Mouse (Mus musculus) limb, embryonic 14.5 days (tissue): ENCODE measurements at regions not wholly inside any gene's neighbourhood (a gene's known extent, or its start where the extent isn't known, plus 50 kb on each side); places are given as distances from the start of the nearest gene placed in this dataset.

ENCODE experiments used
- ATAC-seq: fragments of 200-750 bp; cut with Nextera tagmentation; 2 replicates; pipeline ENCODE4 v1.8.0; 2017; ENCODE audit warnings: low read depth, moderate number of reproducible peaks, moderate TSS enrichment; ENCODE audit not compliant: low FRiP score
- DNase-seq: peaks from one replicate; pipeline ENCODE4 v3.0.0-alpha.2; 2015; ENCODE audit warnings: low spot score
- H3K27ac ChIP-seq: fragments of 300-500 bp; sonication (generic); replicated peaks from 2 replicates; pipeline ENCODE4 v1.5.1; 2014; ENCODE audit warnings: low read depth, mild to moderate bottlenecking, low read length, moderate library complexity, mixed read lengths
- H3K27me3 ChIP-seq: fragments of 300-500 bp; sonication (generic); 2 replicates; pipeline ENCODE4 v1.6.1; 2014; ENCODE audit warnings: low read length, mixed read lengths; ENCODE audit not compliant: control insufficient read depth, insufficient read depth
- H3K36me3 ChIP-seq: fragments of 300-500 bp; sonication (generic); 2 replicates; pipeline ENCODE4 v1.6.1; 2014; ENCODE audit warnings: mild to moderate bottlenecking, low read length, moderate library complexity, mixed read lengths; ENCODE audit not compliant: control insufficient read depth, insufficient read depth
- H3K4me1 ChIP-seq: fragments of 300-500 bp; sonication (generic); 2 replicates; pipeline ENCODE4 v1.6.1; 2014; ENCODE audit warnings: antibody characterized with exemption, low read length, mixed read lengths; ENCODE audit not compliant: control insufficient read depth, insufficient read depth
- H3K4me2 ChIP-seq: fragments of 300-500 bp; sonication (generic); replicated peaks from 2 replicates; pipeline ENCODE4 v1.6.1; 2014; ENCODE audit warnings: low read depth, mild to moderate bottlenecking, low read length, moderate library complexity; ENCODE audit not compliant: severe bottlenecking
- H3K4me3 ChIP-seq: fragments of 300-500 bp; sonication (generic); replicated peaks from 2 replicates; pipeline ENCODE4 v1.5.1; 2014; ENCODE audit warnings: low read length
- H3K9ac ChIP-seq: fragments of 300-500 bp; sonication (generic); 2 replicates; pipeline ENCODE4 v1.6.1; 2014; ENCODE audit warnings: mild to moderate bottlenecking, low read depth, low read length, moderate library complexity; ENCODE audit not compliant: severe bottlenecking
- H3K9me3 ChIP-seq: fragments of 300-500 bp; sonication (generic); 2 replicates; pipeline ENCODE4 v1.6.1; 2016; ENCODE audit warnings: low read length; ENCODE audit not compliant: control insufficient read depth
- POLR2A ChIP-seq: fragments of 200-500 bp; IDR thresholded peaks from 2 replicates; pipeline ENCODE4 v1.8.0; 2012; ENCODE audit warnings: inconsistent platforms, mild to moderate bottlenecking, moderate library complexity, borderline replicate concordance; ENCODE audit not compliant: insufficient read depth, insufficient read length; ENCODE audit errors: extremely low read depth
- WGBS: fragments of 180-500 bp; shearing (Covaris S2); extraction: QIAGEN DNeasy Blood & Tissue Kit; methylation state at CpG from one replicate; pipeline ENCODE4 v1.1.7; 2014; 5-methylcytosine and 5-hydroxymethylcytosine counted together

DNA sequence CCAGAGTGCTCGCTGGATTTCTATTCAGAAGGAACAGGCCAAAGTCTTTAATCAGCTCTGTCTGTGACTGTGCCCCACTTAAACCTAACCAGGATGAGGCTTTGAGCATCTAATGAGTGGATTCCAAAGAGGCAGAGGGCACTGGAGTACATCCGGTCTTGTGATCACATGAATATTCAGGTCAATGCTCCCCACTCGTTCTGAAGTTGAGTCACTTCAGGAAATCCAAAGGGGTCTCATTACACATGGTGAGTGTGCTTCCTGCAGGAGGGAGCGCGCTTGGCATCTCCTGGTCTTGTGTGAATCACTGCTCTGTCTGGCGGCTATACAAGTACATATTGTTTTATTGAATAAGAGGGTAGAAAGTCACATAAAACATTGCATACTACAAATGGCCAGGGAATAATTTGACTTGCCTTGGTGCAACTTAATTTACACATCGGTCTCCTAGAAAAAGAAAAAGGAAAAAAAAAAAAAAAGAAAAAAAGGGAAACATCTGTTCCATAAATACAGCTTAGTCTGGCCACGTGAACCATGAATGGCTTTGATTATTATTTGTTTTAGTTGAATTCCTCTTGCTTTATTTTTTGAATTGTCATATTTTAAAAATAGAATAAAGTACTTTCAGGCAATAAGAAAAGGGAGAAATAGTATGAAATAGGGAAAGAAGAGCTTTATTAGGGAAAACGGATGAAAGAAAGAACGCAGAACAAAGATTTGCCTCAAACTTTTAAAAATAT, 148.1 kb upstream of the Hmga2 start:
- Histone ChIP-seq H3K4me2 (no peak overlapping the region), H3K9ac (no peak overlapping the region), H3K27me3 (no peaks in the 10 kb centered on the region), H3K9me3 (no peaks in the 10 kb centered on the region), H3K4me3 (no peak overlapping the region), H3K4me1 (peaks cover 5% of the 10 kb centered on the region; the same call in 1 of the 2 replicates), H3K27ac (no peak overlapping the region), H3K36me3 (no peaks in the 10 kb centered on the region)
- DNase-seq (no peak), ATAC-seq (0 out of 2 replicates have a peak, but pooled peaks have one; percentile 44)
- TF ChIP-seq POLR2A = no peak
- WGBS = 36% methylated on average over 10 of the region's 10 CpGs

DNA sequence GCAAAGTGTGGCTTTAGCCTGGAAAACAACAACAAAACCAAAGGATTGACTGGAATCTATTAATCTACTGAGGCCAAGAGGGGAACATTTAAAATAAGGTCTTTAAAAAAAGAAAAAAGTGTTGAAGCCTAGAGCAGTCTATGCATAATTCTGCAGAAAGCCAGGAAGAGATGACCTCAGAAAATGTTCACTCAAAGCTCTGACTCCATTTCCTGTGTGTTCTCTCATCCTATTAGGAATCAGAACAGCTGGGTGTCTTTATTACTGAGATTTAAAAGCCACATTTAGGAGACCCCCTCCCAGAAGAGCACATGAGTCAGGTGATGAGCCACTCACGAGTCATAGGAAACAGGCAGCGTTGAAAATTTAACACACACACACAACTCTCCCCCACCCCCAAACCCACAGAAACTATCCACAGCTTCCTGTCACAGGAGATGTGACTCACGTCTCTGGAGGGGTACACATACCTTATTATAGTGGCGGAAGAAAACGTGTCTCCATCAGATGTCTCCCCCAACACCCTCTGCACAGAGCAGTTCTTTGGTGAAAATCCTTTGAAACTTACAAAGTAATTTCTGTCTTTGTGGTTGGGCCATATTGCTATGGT, 140.2 kb upstream of the Hmga2 start:
- no peaks in the 10 kb centered on the region for H3K9me3 ChIP-seq
- WGBS = 33% methylated on average over 5 of the region's 5 CpGs
- 0 out of 2 replicates have a peak, but pooled peaks cover 6% of the 10 kb centered on the region for H3K4me1 ChIP-seq
- no peak overlapping the region for H3K9ac ChIP-seq
- no peak overlapping the region for H3K4me3 ChIP-seq
- no peak overlapping the region for H3K4me2 ChIP-seq
- ATAC-seq = no peak
- H3K27ac ChIP-seq = no peak overlapping the region
- no peaks in the 10 kb centered on the region for H3K27me3 ChIP-seq
- TF ChIP-seq POLR2A = no peak
- no peak for DNase-seq
- no peaks in the 10 kb centered on the region for H3K36me3 ChIP-seq

- 18% methylated on average over 8 of the region's 8 CpGs for WGBS
- no peaks in the 10 kb centered on the region for H3K27me3 ChIP-seq
- no peaks in the 10 kb centered on the region for H3K9me3 ChIP-seq
- H3K36me3 ChIP-seq = no peaks in the 10 kb centered on the region
- no peak overlapping the region for H3K4me2 ChIP-seq
- no peak overlapping the region for H3K4me3 ChIP-seq
- H3K9ac ChIP-seq = no peak overlapping the region
- DNase-seq (no peak), ATAC-seq (no peak)
- no peak for TF ChIP-seq POLR2A
- H3K4me1 ChIP-seq = 0 out of 2 replicates have a peak, but pooled peaks cover 6% of the 10 kb centered on the region
- no peak overlapping the region for H3K27ac ChIP-seq
Observed at GRCm38 (mm10) chr10:120612351-120612750, 136.1 kb upstream of the Hmga2 start.

- Histone ChIP-seq H3K4me2 (no peak overlapping the region), H3K27me3 (no peaks in the 10 kb centered on the region), H3K9me3 (no peaks in the 10 kb centered on the region), H3K36me3 (no peaks in the 10 kb centered on the region), H3K4me3 (no peak overlapping the region), H3K27ac (no peak overlapping the region), H3K4me1 (no peaks in the 10 kb centered on the region), H3K9ac (no peak overlapping the region)
- 81% methylated on average over 10 of the region's 10 CpGs for WGBS
- TF ChIP-seq POLR2A = no peak
- DNase-seq (no peak), ATAC-seq (no peak)
Observed at GRCm38 (mm10) chr10:120610076-120610475, 133.8 kb upstream of the Hmga2 start.

DNA sequence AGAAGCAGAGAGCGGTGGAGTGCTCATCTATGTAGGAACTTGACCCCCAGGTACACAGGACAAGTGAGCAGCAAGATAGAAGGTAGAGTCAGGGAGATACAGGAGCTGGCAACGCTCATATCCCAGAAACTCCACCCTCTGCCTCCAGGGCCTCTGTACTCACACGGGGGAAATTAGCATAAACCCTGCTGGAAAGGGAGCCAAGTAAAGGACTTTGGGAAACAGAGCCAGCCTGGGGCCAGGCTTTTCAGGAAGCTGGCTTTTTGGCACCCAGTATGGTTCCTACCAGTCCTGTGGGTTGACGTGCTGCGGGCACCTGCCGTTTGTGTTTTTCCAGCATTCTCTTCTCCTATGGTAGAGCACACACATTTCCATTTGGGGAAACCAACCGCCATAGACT, 128.2 kb upstream of the Hmga2 start:
- no peak for ATAC-seq
- no peak overlapping the region for H3K4me3 ChIP-seq
- H3K27me3 ChIP-seq = no peaks in the 10 kb centered on the region
- H3K36me3 ChIP-seq = no peaks in the 10 kb centered on the region
- 60% methylated on average over 7 of the region's 7 CpGs for WGBS
- H3K9ac ChIP-seq = no peak overlapping the region
- H3K4me2 ChIP-seq = no peak overlapping the region
- no peak for TF ChIP-seq POLR2A
- no peaks in the 10 kb centered on the region for H3K4me1 ChIP-seq
- no peak overlapping the region for H3K27ac ChIP-seq
- DNase-seq = no peak
- H3K9me3 ChIP-seq = no peaks in the 10 kb centered on the region
